Mouse (Mus musculus): ENCODE measurements at regions not wholly inside any gene's neighbourhood (a gene's known extent, or its start where the extent isn't known, plus 50 kb on each side); places are given as distances from the start of the nearest gene placed in this dataset.
"Not testable (repeated sequence)": the region's sequence is repeated elsewhere in the genome, so short reads cannot be mapped to it uniquely, and the experiment has no call there.

DNA sequence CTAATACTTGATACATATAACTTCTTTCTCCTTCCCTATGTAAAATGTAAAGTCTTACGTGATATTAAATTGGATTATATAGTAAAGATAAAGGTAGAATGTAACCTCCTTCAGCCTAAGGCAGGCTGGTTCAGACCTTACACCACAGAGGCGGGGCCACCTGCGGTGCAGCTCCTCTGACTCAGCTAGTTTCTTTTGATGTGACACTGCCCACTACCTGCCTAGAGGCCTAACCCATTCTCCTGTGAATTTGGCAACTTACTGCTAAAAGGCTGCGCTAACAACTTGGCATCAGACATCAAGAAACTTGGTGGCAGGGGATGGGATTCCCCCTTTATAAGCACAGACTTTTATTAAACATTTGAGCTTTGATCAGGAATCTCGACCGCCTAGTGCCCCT is 74.5 kb downstream of the Aasdhppt start:
- Histone ChIP-seq H3K4me1 (ENCODE audit: control insufficient read depth, insufficient read depth, low read length) (no peaks in the 10 kb centered on the region), H3K27me3 (ENCODE audit: control insufficient read depth, insufficient read depth, low read length) (no peaks in the 10 kb centered on the region), H3K4me2 (no peak overlapping the region), H3K36me3 (ENCODE audit: control insufficient read depth, insufficient read depth, low read length) (no peaks in the 10 kb centered on the region), H3K27ac (ENCODE audit: low read depth, low read length) (no peak overlapping the region), H3K9ac (ENCODE audit: low read length) (no peak overlapping the region), H3K4me3 (ENCODE audit: low read depth, low read length) (no peak overlapping the region), H3K9me3 (ENCODE audit: control insufficient read depth, low read length) (no peaks in the 10 kb centered on the region)
- DNase-seq (ENCODE audit: low spot score, missing footprints) (no peak), ATAC-seq (ENCODE audit: low FRiP score) (no peak)
- 79% methylated on average over 6 of the region's 6 CpGs for WGBS

GRCm38 (mm10) chr9:4214571-4214970 is 94.7 kb downstream of the Aasdhppt start:
- H3K27me3 ChIP-seq (ENCODE audit: control insufficient read depth, insufficient read depth, low read length); H3K36me3 ChIP-seq (ENCODE audit: control insufficient read depth, insufficient read depth, low read length); H3K9ac ChIP-seq (ENCODE audit: low read length); H3K27ac ChIP-seq (ENCODE audit: low read depth, low read length); ATAC-seq (ENCODE audit: low FRiP score); H3K4me3 ChIP-seq (ENCODE audit: low read depth, low read length); H3K4me2 ChIP-seq; DNase-seq (ENCODE audit: low spot score, missing footprints); H3K4me1 ChIP-seq (ENCODE audit: control insufficient read depth, insufficient read depth, low read length); H3K9me3 ChIP-seq (ENCODE audit: control insufficient read depth, low read length): not testable (repeated sequence)
- 83% methylated on average over 1 of the region's 1 CpGs for WGBS

- Histone ChIP-seq H3K4me3 (ENCODE audit: low read depth, low read length) (no peak overlapping the region), H3K4me1 (ENCODE audit: control insufficient read depth, insufficient read depth, low read length) (no peaks in the 10 kb centered on the region), H3K9me3 (ENCODE audit: control insufficient read depth, low read length) (no peaks in the 10 kb centered on the region), H3K27ac (ENCODE audit: low read depth, low read length) (no peak overlapping the region), H3K36me3 (ENCODE audit: control insufficient read depth, insufficient read depth, low read length) (no peaks in the 10 kb centered on the region), H3K9ac (ENCODE audit: low read length) (no peak overlapping the region), H3K27me3 (ENCODE audit: control insufficient read depth, insufficient read depth, low read length) (no peaks in the 10 kb centered on the region), H3K4me2 (no peak overlapping the region)
- WGBS = 93% methylated on average over 4 of the region's 4 CpGs
- no peak for DNase-seq (ENCODE audit: low spot score, missing footprints)
- peak; percentile 50; the same call in 1 of the 2 replicates for ATAC-seq (ENCODE audit: low FRiP score)
Observed at GRCm38 (mm10) chr9:4209987-4210476, 99.2 kb downstream of the Aasdhppt start.

GRCm38 (mm10) chr9:4192737-4193136 is 116.5 kb downstream of the Aasdhppt start:
- H3K9me3 ChIP-seq (ENCODE audit: control insufficient read depth, low read length); H3K9ac ChIP-seq (ENCODE audit: low read length): not testable (repeated sequence)
- WGBS = 81% methylated on average over 4 of the region's 4 CpGs

GRCm38 (mm10) chr9:4156011-4156410 is 153.3 kb downstream of the Aasdhppt start:
- WGBS = 89% methylated on average over 11 of the region's 12 CpGs
- H3K4me1 ChIP-seq (ENCODE audit: control insufficient read depth, insufficient read depth, low read length); H3K4me3 ChIP-seq (ENCODE audit: low read depth, low read length); H3K9ac ChIP-seq (ENCODE audit: low read length); H3K27me3 ChIP-seq (ENCODE audit: control insufficient read depth, insufficient read depth, low read length); H3K27ac ChIP-seq (ENCODE audit: low read depth, low read length); ATAC-seq (ENCODE audit: low FRiP score); H3K36me3 ChIP-seq (ENCODE audit: control insufficient read depth, insufficient read depth, low read length); H3K4me2 ChIP-seq; H3K9me3 ChIP-seq (ENCODE audit: control insufficient read depth, low read length); DNase-seq (ENCODE audit: low spot score, missing footprints): not testable (repeated sequence)

More at GRCm38 (mm10) chr9:4192737-4193136, 116.5 kb downstream of the Aasdhppt start:
- not testable (repeated sequence) for H3K27ac ChIP-seq (ENCODE audit: low read depth, low read length); H3K4me2 ChIP-seq; H3K4me1 ChIP-seq (ENCODE audit: control insufficient read depth, insufficient read depth, low read length); H3K27me3 ChIP-seq (ENCODE audit: control insufficient read depth, insufficient read depth, low read length); DNase-seq (ENCODE audit: low spot score, missing footprints); H3K36me3 ChIP-seq (ENCODE audit: control insufficient read depth, insufficient read depth, low read length); H3K4me3 ChIP-seq (ENCODE audit: low read depth, low read length); ATAC-seq (ENCODE audit: low FRiP score)

DNA sequence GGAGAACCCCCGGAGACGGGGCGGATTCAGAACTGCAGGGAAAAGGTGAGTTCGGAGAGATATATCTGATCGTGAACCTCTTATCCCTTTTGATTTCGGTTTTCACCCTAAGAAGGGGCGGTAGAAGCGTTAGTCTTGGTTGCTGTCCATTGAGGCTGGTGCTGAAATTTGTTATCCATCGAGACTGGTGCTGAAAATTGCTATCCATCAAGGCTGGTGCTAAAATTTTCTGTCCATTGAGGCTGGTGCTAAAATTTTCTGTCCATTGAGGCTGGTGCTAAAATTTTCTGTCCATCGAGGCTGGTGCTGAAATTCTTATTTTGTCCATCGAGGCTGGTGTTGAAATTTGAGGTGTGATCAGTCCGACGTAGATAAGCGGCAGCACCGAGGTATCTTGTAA is 170.4 kb downstream of the Aasdhppt start:
- not testable (repeated sequence) for H3K27me3 ChIP-seq (ENCODE audit: control insufficient read depth, insufficient read depth, low read length); H3K4me2 ChIP-seq; DNase-seq (ENCODE audit: low spot score, missing footprints); H3K36me3 ChIP-seq (ENCODE audit: control insufficient read depth, insufficient read depth, low read length); H3K9me3 ChIP-seq (ENCODE audit: control insufficient read depth, low read length); ATAC-seq (ENCODE audit: low FRiP score); H3K4me1 ChIP-seq (ENCODE audit: control insufficient read depth, insufficient read depth, low read length); H3K27ac ChIP-seq (ENCODE audit: low read depth, low read length); H3K9ac ChIP-seq (ENCODE audit: low read length); H3K4me3 ChIP-seq (ENCODE audit: low read depth, low read length)
- 61% methylated on average over 13 of the region's 15 CpGs for WGBS

DNA sequence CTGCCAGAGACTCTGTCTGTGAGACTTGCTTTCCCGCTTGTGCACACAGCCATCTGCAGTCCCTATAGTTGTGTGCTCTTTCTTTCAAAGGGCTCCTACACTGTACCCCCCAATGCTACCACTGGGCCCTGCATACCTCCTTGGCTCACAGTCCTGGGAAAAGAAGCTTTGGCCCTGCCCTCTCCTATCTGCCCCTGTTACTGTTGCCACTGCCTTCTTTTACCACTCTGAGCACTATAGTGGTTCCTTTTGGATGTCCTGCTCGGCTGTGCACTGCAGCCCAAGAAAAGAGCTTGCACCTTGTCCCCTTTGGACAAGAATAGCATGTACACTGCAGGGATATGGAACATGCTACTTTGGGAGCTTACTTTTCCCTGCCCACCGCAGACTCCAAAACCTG is 216.8 kb downstream of the Aasdhppt start:
- no peak overlapping the region for H3K4me2 ChIP-seq
- H3K9ac ChIP-seq (ENCODE audit: low read length) = no peak overlapping the region
- 74% methylated on average over 3 of the region's 3 CpGs for WGBS
- no peak overlapping the region for H3K27ac ChIP-seq (ENCODE audit: low read depth, low read length)
- no peak overlapping the region for H3K4me3 ChIP-seq (ENCODE audit: low read depth, low read length)
- H3K27me3 ChIP-seq (ENCODE audit: control insufficient read depth, insufficient read depth, low read length) = no peaks in the 10 kb centered on the region
- no peaks in the 10 kb centered on the region for H3K9me3 ChIP-seq (ENCODE audit: control insufficient read depth, low read length)
- no peak for DNase-seq (ENCODE audit: low spot score, missing footprints)
- no peak for ATAC-seq (ENCODE audit: low FRiP score)
- H3K4me1 ChIP-seq (ENCODE audit: control insufficient read depth, insufficient read depth, low read length) = no peaks in the 10 kb centered on the region
- H3K36me3 ChIP-seq (ENCODE audit: control insufficient read depth, insufficient read depth, low read length) = no peaks in the 10 kb centered on the region

- not testable (repeated sequence) for H3K9me3 ChIP-seq (ENCODE audit: control insufficient read depth, low read length); DNase-seq (ENCODE audit: low spot score, missing footprints); H3K36me3 ChIP-seq (ENCODE audit: control insufficient read depth, insufficient read depth, low read length); H3K9ac ChIP-seq (ENCODE audit: low read length); H3K4me3 ChIP-seq (ENCODE audit: low read depth, low read length); H3K27me3 ChIP-seq (ENCODE audit: control insufficient read depth, insufficient read depth, low read length); ATAC-seq (ENCODE audit: low FRiP score); H3K4me1 ChIP-seq (ENCODE audit: control insufficient read depth, insufficient read depth, low read length); H3K27ac ChIP-seq (ENCODE audit: low read depth, low read length); H3K4me2 ChIP-seq
- 59% methylated on average over 4 of the region's 4 CpGs for WGBS
Observed at GRCm38 (mm10) chr9:4082668-4083067, 226.6 kb downstream of the Aasdhppt start.

- Histone ChIP-seq H3K9me3 (ENCODE audit: control insufficient read depth, low read length) (no peaks in the 10 kb centered on the region), H3K9ac (ENCODE audit: low read length) (no peak overlapping the region), H3K27me3 (ENCODE audit: control insufficient read depth, insufficient read depth, low read length) (no peaks in the 10 kb centered on the region), H3K4me2 (no peak overlapping the region), H3K27ac (ENCODE audit: low read depth, low read length) (no peak overlapping the region), H3K4me3 (ENCODE audit: low read depth, low read length) (no peak overlapping the region), H3K36me3 (ENCODE audit: control insufficient read depth, insufficient read depth, low read length) (no peaks in the 10 kb centered on the region), H3K4me1 (ENCODE audit: control insufficient read depth, insufficient read depth, low read length) (no peaks in the 10 kb centered on the region)
- ATAC-seq (ENCODE audit: low FRiP score) = no peak
- DNase-seq (ENCODE audit: low spot score, missing footprints) = no peak
Observed at GRCm38 (mm10) chr9:4061037-4061436, 248.2 kb downstream of the Aasdhppt start.

GRCm38 (mm10) chr9:4048749-4049148 is 260.5 kb downstream of the Aasdhppt start:
- Histone ChIP-seq H3K36me3 (ENCODE audit: control insufficient read depth, insufficient read depth, low read length) (no peaks in the 10 kb centered on the region), H3K9ac (ENCODE audit: low read length) (no peak overlapping the region), H3K4me2 (no peak overlapping the region), H3K9me3 (ENCODE audit: control insufficient read depth, low read length) (no peaks in the 10 kb centered on the region), H3K27me3 (ENCODE audit: control insufficient read depth, insufficient read depth, low read length) (no peaks in the 10 kb centered on the region), H3K4me1 (ENCODE audit: control insufficient read depth, insufficient read depth, low read length) (no peaks in the 10 kb centered on the region), H3K4me3 (ENCODE audit: low read depth, low read length) (no peak overlapping the region), H3K27ac (ENCODE audit: low read depth, low read length) (no peak overlapping the region)
- no peak for DNase-seq (ENCODE audit: low spot score, missing footprints)
- ATAC-seq (ENCODE audit: low FRiP score) = no peak
